Mouse (Mus musculus) layer of hippocampus, adult 9-10 months (tissue): ENCODE measurements around the gene Zfp287.
A peak's percentile ranks its signal among the peaks of the same experiment; 100 is the strongest.

Experiments used
- DNase-seq: peaks from one replicate; pipeline ENCODE4 v3.0.0; 2022; ENCODE audit warnings: low spot score

Gene Zfp287

DNA sequence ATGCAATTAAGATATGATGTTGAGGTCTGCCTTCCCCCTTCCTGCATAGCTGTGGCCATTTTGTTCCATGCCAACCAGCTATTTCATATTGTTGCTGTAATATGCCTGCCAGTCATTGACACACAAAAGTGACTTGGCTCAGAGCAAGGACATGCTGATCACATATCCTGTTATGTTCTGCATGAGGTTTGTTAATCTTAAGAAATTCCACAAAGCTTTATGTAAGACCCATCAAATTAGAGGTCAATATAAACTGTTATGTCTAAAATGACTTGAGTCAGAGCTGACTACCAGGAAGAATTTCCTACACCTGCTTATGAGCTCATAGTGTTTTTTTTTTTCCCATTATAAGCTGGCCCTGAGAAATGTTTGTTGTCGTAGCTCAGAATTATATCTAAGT, 30.5 kb downstream of the Zfp287 start:
- no peak for DNase-seq

DNA sequence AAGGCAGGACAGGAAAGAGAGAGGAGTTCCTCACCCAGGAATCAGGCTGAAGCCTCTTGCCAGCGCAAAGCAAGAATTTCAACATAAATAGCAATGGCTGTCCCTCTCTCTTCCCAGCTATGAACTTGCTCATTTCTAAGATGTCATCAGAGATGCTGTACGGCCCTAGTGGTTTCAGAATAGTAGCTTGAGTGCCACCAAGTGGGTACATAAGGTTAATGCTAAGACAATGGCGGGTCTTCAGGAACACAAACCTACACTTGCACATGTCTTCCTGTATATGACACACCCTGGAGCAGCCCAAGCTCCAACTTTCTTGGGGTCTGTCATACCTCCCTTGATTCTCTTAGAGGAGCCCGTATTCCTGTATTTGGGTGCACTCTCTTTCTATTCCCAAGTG, 32.0 kb downstream of the Zfp287 start:
- DNase-seq = no peak

DNA sequence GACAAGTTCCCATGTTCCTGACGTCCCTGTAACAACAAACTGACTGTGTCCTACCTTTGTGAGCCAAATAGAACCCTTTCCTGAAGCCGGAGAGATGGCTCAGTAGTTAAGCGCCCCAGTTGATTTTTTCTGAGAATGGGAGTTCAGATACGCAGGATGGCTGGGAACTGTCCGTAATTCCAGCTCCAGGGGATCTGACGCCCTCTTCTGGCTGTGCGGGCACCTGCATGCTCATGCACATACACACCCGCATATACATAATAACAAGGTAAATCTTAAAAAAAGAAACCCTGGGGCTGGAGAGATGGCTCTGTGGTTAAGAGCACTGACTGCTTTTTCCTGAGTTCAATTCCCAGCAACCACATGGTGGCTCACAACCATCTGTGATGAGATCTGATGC, 36.6 kb downstream of the Zfp287 start:
- DNase-seq = no peak

DNA sequence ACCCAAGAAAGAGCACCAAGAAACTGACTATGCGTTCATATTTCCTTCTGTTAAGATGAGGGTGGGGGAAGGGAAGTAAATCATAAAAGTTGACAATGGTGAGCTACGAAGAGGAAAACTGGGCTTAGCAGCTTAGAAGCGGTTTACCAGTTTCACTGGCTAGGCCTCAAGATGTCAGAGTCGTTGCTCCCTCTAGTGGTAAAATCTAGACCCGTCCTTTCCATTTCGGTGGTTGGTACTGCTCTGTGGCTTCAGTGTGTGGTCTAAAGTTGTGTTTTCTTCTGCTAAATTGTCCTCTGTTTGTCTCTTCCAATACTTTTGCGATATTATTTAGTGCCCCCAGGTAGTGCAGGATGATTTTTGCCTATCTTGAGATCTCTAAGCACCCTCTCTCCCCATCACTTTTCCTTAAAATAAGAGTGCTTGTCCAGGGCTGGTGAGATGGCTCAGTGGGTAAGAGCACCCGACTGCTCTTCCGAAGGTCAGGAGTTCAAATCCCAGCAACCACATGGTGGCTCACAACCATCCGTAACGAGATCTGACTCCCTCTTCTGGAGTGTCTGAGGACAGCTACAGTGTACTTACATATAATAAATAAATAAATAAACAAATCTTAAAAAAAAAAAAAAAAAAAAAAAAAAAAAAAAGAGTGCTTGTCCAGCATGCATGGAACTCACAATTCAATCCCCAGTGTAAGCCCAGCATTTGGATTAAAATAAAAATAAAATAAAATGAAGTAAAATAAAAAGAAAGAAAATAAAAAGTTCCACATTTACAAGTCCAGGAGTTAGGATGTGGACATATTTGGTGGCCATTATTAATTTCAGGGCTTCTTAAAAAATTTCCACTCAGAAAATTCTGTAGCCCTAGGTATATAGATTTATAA, 38.2 kb downstream of the Zfp287 start:
- DNase-seq = no peak

DNA sequence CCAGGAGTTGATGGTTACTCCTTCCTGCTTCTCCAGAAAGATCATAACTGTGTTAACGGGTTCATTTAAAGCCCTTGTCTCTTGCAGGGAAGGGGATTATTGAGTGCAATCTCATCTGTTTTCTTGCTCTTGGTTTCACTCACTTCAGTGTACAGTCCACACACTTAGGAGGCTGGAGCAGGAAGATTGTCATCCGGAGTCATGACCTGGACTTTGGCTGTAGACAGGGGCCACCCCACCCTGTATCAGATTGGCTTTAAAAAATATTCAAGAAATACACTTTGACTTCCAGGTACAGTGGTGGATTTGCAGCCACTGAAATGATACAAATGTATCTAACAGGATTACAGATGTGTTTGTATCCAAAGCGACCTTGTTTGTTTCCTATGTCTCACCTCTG, 40.1 kb downstream of the Zfp287 start:
- no peak for DNase-seq

DNA sequence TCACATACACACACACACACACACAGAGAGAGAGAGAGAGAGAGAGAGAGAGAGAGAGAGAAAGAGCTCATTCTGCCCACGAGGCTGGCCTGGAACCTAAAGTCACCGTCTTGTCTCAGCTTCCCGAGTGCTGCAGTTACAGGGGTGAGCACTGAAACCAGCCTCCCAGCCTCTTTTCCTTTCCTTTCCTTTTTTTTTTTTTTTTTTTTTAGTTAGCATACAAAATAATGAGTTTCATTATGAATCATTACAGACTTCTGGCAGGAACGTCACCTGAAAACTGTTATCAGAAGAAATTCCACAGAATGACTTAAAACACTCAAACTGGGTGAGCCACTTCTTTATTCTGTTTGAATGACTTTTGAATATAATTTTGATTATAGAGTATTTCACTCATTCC, 51.8 kb downstream of the Zfp287 start:
- DNase-seq = no peak

DNA sequence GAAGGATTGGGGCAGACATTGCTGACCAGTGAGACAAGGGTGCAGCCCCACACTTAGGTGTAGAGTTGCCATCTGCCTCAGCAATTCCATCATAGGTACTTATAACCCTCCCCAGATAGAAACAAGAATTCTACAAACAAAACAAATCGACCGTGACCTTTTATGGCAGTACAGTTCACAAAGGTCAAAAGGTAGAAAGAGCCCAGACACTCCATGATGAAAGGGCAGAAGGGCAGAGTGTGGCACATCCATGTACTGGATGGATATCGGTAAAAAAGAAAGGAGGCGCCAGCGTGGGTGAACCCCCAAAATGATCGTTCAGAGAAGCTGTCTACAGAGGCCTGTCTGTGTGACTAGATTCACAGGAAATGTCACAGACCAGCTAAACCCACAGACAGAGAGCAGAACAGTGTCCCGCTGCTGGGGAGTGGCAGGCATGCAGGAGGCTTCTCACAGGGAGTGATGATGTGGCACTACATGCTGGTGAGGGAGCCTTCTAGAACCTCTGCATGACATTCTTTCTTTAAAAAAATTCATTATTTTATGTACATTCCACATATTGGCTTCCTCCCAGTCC, 52.8 kb downstream of the Zfp287 start:
- DNase-seq = no peak

DNA sequence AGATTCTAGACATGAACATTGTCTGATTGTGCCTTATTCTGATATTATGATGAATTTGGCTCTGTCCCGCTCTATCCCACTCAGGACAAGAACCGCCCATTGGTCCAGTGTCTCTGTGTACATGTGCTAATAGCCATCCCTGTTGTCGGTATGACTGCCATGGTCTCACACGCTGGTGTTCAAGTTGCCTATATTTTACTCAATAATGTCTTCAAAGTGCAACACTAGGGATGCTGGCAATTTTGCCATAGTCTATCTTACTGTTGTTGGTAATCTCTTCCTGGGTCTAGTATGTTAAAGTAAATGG, 55.5 kb downstream of the Zfp287 start:
- DNase-seq = no peak

DNA sequence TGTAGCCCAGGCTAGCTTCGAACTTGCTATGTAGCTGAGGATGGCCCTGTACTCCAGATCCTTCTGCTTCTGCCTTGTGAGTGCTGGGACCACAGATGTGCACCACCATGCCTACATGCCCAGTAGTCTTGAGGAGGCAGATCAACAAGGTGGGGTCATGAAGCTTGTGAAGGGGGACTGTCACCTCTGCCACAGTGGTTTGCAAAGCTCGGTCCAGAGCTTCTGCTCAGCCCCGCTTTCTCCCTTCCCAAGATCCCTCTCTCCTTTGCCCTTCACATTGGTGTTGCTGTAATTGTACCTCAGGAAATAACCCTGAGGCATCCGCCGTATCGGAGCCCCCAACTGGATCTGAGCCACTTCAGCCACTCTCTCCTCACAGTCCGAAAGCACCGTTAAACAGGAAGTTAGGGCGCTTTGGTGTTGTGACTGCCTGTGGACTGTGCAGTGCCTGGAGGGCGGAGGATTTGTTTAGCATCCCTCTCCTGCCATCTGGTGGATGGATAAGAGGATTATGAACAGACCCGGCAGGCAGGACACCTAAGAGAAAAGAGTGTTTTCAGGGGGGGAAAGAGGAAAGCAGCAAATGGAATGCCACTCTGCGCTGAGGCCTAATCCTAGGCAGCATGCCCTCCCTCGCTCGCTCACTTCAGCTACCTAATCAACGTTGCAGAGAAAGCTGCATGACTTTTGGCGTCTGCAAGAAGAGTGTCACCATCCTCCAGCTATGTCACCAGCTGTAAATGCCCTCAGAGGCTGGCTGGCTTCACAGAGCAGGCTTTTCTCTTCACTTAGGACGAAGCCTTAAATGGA, 56.0 kb downstream of the Zfp287 start:
- peak; percentile 65 for DNase-seq

DNA sequence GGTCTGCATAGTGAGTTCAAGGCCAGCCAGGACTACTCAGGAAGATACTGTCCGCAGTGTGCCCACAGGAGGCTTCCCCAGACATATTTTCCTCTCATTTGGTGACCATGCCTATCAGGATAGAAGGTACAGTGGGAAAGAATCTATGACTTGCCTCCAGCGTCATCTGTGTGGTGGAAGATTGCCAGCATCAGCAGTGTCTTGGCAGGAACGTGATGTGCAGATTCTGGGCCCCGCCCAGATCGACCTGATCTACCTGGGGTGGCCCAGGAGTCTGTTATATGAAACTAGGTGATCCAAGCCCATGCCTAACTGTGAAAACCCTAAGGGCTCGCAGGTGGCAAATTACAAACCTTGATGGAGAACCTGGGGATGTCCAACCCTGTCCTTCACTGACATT, 61.7 kb downstream of the Zfp287 start:
- DNase-seq = no peak

DNA sequence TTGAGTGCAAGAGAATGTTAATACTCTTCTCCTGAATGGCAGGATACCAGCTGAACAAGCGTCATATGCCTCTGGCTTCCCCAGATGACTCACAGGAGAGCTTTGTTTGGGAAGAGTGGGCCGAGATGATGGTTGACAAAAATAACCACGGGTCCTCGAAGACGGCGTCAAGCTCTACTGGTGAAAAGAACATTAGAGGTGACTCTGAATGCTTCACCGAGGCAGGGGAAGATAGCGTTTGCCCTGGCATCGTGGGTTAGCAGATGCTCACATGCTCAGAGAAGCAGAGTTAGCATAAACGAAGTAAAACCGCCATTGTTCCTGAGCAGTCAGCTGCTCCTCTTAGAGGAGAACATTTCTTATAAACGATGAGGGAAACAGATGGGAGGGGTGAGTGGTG, 62.2 kb downstream of the Zfp287 start:
- no peak for DNase-seq

DNA sequence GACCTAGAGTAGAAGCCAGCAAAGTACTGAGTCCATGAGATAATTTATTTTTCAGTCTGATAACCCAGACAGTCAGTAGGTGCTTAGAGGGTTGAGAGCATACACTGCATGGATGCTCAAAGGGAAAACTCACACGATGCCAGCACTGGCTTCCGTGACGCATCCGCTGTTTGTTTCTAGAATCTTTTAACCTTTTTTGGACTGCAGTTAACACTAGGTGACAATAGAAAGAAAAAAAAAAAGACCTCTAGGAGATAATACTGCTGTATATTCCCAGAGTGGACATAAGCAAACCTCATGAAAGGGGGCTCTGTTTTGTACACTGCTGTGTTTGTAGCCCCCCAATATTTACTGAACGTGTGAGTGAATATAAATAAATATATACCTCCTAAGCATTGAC, 62.7 kb downstream of the Zfp287 start:
- DNase-seq = no peak

DNA sequence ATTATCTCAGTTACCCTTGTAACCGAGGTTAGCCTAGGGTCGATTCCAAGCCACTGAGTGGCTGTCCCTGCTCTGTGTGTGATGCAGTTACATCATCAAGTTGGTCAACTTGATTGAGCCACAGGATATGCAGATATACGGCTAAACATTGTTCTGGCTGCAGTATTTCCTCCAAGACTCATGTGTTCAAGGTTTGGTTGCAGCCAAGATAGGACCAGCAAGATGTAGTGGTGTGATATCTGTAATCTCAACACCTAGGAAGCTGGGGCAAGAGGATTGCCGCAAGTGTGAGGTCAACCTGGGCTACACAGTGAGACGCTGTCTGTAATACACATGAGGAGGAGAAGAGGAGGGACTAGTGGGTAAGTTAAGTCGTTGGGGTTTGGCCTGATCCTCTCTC, 67.5 kb downstream of the Zfp287 start:
- no peak for DNase-seq

DNA sequence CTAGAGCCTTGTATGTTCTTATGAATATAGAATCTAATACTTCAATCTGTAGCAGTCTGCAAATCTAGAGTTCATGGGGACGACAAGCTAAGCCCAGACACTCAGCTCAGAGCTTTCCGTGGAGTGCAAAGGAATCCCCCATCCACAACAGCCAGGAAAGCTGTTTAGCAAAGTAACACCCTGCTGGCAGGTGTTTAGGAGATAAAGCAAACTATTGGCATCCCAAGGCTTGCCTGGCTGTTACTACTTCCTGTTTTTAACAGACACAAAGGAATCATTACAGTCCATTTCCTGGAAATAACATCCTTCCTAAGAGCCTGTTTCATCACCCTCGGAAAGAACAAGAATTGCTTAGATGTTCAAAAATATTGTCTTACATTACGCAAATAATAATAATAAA, 70.8 kb downstream of the Zfp287 start:
- no peak for DNase-seq

DNA sequence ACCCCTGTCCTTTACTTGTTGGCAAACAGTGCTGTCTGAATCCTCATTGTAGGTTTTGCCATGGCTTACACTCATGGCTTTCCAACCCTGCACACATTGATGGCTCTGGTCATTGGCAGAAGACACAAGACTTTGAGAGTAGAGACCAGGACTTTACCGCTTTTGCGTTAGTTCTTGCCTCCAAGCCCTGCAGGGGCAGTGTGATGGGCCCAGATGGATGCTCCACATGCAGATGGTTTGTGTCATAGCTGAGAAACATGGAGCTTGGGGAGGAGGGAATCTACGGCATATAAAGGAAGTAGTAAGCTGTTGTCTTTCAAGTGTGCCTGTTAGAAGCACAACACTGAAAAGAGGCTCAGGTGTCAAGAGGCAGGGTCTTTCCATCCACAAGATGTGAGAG, 79.6 kb downstream of the Zfp287 start:
- DNase-seq = no peak

DNA sequence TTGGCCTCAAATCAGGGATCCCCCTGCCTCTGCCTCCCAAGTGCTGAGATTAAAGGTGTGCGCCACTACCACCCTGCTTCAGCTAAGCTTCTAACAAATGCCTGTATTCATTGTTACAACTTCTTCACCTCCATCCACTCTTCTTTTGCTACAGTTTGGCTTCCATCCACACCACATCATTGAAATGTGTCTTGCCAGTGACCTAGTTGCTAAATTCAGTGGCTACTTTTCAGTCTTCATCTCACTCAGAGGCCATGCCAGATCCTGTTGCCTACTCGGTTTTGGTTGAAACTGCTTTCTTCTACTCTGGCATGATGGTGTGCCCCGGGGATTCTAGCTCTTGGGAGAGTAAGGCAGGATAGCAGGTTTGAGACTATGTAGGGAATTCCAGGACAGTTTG, 80.1 kb downstream of the Zfp287 start:
- DNase-seq = no peak
